Mouse (Mus musculus) left cerebral cortex, postnatal 25 days (tissue): ENCODE data around the gene Tmem8. TPM values are rescaled to one million over a fixed set of nuclear protein-coding genes. Genes with fewer than 3 reads are reported as not detected.

ENCODE experiments used
- DNase-seq, 2 experiments: peaks; one replicate each; pipeline ENCODE4 v3.0.0; 2022; ENCODE audit warnings: low spot score in 2 of 2, mixed read lengths in 1 of 2
- intact Hi-C: fragments of 180-260 bp; cut with DNase I; formaldehyde crosslinking; loops from one replicate; pipeline ENCODE4 v1.15.1; 2025
- total RNA-seq, 2 experiments: library from RNA; stranded (reverse); gene quantifications; 2 replicates each; pipeline ENCODE4 v1.2.3; 2021

Tmem8 gene
- total RNA-seq, 2 experiments from 2014 or later, result 11.6 to 13.0 TPM

DNA sequence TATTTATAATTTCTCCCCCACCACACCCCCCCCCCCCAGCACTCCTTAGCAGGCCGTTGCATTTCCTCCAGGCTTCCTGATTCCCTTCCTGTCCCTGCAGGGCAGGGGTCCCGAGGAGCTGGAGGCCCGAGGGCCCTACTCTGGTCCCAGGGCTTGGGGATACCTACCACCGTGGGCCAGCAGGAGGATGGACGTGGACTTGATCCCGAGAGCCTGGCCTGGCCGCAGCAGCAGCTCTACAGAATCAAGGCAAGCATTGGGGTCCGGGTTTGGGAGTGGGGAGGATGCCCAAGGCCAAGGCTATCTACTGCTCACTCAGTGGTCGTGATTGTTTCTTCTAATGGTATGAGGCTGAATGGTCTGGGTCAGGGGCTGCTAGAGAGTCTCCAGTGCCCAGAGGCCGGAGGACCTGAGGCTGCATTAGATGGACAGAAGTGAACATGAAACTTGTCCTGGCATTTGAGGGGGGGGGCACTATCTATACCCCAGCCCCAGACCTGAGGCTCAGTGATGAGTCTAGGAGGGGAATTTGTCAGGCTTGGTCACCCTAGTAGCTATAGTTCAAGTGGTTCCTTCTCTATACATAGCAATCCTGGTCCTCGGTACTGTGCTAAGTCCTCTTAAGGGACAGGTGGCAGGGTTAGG lies 24.1 kb downstream of the Tmem8 start:
- no peak for DNase-seq
- intact Hi-C loops, result loop anchor here (5.0 kb wide), 1 partner anchor 105 kb away; the partner anchor contains the start of gene Fam234a

DNA sequence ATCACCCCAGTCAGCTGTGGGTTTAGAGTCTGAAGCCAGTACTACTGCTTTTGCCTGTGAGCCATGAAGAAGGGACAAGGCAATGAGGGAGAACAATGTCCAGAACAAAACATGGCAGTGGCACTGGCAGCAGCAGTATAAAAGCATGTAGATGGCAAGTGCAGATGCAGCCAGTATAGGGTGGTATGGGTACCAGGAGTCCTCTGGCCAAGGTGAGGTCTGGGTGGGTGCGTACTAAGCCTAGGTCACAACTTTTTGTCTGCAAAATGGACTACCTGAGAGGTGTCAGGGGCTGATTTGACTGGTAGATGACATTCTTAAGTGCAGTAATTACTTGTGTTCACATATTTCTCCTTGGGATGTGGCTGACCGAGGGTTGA lies 24.6 kb downstream of the Tmem8 start:
- DNase-seq, result no peak
- intact Hi-C loops, result loop anchor here (5.0 kb wide), 1 partner anchor 105 kb away; the partner anchor contains the start of gene Fam234a

DNA sequence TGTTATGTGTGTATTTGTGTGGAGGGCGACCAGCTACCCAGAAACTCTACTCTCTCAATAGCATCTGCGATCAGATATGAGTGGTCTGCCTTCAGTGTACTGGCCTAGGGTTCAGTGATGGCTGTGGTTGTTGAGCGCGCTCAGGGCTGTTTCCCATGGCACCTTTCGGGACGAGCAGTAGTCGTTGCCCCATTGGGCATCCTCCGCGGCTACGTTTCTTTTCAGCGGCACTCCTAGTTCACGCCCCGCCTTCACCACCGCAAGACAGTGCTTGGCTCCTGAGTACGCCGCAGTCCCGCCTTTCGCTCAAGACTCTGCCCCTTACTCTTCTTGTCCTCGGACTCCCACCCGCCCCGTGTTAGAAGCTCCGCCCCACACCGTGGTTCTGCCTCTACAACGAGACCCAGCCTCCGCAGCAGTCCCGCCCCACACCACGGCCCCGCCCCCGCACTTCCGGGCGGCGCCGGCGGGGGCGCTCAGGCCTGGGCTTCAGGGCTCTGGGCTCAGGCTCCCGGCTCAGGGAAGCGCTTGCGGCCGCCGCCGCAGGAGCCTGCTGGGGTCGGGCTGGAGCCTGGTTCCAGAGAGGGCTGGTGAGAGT lies 25.2 kb downstream of the Tmem8 start, which contains the start of gene Axin1:
TSS of gene Axin1 (plus strand) at position 450 of the 598 bp plus-strand sequence.
- intact Hi-C loops, result loop anchor here (5.0 kb wide), 1 partner anchor 104 kb away; the partner anchor contains the start of gene Fam234a
- peak; percentile 90 to 97 for DNase-seq

DNA sequence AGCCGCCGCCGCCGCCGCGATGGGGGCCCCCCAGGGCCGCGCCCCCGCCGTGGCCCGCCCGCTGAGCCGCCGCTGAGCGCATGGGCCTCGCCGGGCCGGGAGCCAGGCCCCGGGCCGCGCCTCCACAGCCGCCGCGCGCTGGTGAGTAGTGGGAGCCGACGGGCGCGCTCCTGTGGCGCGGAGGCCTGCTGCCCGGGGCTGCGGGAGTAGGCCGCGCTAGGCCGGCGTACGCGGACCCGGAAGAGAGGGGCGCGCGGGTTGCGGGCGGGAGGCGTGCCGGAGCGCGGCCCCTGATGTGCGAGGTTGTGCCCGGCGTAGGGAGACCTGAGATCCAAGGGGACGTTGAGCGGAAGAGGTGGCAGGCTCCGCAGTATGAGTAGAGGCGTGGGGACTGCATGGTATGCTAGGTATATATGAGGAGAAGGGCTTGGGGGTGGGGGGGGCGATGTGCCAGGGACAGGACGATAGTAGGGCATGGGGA lies 25.8 kb downstream of the Tmem8 start:
- DNase-seq, result peak; percentile 51 to 57
- intact Hi-C loops, result loop anchor here (5.0 kb wide), 1 partner anchor 103 kb away; the partner anchor contains the start of gene Fam234a

DNA sequence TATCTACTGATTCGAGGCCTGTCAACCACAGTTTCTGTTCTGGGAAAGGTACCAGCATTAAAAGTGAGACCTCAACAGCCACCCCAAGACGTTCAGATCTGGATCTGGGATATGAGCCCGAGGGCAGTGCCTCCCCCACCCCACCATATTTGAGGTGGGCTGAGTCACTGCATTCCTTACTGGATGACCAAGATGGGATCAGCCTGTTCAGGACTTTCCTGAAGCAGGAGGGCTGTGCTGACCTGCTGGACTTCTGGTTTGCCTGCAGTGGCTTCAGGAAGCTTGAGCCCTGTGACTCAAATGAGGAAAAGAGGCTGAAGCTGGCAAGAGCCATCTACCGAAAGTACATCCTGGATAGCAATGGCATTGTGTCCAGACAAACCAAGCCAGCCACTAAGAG lies 29.7 kb downstream of the Tmem8 start:
- DNase-seq, result no peak
- intact Hi-C loops, result no loop called here

DNA sequence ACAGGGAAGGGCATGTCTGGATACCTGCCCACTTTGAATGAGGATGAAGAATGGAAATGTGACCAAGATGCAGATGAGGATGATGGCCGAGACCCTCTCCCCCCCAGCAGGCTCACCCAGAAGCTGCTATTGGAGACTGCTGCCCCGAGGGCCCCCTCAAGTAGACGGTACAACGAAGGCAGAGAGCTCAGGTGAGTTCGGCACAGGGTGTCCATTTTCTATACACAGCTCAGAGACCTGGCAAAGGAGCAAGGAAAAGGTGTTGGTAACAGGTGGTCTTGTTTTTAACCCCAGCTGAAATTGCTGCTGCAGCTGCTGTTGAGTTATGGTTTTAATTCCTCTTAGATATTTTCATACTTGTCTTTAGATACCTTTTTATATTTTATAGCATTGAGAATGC lies 30.3 kb downstream of the Tmem8 start:
- no peak for DNase-seq
- intact Hi-C loops, result no loop called here

DNA sequence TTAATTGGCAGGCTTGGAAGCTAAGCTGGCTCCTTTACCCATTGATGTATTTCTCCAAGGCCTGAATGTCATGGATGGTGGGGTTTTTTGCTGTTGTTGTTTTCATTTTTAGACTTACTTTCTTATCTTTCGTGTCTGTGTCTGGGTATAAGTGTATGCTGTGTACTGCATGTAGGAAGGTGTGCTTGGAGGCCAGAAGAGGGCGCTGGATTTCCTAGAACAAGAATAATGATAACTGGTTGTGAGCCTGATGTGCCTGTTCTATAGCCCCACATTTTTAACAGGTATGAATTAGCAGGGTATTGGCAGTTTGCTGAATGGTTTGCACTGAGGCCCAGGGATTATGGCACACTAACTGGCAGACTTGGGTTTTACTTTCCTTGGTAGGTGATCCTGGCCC lies 36.0 kb downstream of the Tmem8 start:
- DNase-seq, result no peak
- intact Hi-C loops, result no loop called here

DNA sequence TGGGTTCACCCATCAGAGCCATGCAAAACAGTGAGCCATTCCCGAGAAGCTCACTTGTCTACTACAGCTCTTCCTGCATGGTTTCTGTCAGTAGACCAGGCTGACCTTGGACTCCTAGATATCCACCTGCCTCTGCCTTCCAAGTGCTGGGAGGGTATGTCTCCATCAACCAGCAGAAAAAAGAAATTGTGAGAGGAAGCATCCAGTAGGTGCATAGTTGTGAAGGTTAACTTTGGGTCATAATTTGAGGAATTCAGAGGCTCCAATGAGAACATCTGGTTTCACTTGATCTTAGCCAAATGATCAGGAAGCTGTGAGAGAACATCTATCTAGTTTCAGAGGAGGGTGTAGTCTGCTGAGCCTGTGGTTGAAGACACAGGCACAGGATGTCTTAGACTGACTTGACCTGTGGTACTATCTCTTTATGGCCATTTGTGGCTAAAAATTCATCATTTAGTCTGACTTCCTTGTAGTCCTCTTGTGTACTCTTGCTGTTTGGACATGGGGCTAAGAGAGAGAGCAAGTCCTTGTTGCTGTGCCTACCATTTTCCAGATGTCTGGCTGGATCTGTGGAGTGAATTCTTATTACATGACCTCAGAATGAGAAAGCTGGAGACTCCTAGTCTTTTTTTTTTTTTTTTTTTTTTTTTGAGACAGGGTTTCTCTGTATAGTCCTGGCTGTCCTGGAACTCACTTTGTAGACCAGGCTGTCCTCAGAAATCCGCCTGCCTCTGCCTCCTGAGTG lies 39.0 kb downstream of the Tmem8 start:
- intact Hi-C loops, result no loop called here
- DNase-seq, result no peak

DNA sequence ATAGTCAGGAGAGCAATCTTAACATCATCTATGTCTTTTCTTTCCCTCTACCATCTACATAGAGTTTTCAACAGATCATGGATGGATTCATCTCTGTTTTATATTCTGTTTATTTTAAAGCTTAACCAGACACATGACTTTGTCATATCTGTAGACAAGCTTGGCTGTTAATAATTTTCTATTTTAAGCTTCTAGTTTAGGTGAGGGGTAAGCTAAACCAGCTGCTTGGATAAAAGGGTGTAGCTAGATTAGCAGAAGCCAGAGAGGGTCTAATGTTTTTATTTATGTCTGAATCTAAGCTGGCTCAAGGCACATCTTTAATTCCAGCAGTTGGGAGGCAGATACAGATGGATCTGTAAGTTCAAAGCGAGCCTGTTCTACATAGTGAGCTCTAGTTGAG lies 49.6 kb downstream of the Tmem8 start:
- no peak for DNase-seq
- intact Hi-C loops, result no loop called here

DNA sequence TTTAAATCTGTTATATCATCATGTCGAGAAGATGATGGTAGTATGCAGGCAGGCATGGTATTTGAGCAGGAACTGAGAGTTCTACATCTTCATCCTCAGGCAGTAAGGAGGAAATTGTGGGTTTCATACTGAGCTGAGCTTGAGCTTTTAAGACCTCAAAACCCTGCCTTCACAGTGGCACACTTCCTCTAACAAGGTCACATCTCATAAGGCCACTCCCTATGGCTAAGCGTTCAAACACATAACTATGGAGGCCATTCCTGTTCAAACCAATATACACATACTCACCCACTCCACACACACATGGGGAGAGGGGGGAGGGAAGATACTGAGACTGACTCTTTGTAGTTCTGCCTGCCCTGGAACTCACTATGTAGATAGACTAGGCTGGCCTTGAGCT lies 54.9 kb downstream of the Tmem8 start:
- DNase-seq, result no peak
- intact Hi-C loops, result no loop called here

Other genes with a start within 250 kb of the Tmem8 start
- gene Mcrip2, start 244.5 kb upstream of the Tmem8 start, total RNA-seq, result 10 to 100 TPM; 21.1 to 22.2 TPM
- gene Mettl26, start 238.2 kb upstream of the Tmem8 start, total RNA-seq, result 10 to 100 TPM; 34.8 to 38.1 TPM
- 1 to 10 TPM; 1.3 to 2.5 TPM for gene Wfikkn1, start 232.4 kb upstream of the Tmem8 start, total RNA-seq
- gene Rab40c, start 193.6 kb upstream of the Tmem8 start, total RNA-seq, result 10 to 100 TPM; 46.7 to 50.9 TPM
- gene Pigq, start 168.4 kb upstream of the Tmem8 start, total RNA-seq, result 100 to 1,000 TPM; 116 to 118 TPM
- not detected for gene Nhlrc4, start 168.3 kb upstream of the Tmem8 start, total RNA-seq
- under 1 TPM in 1 of 2 experiments, not detected in 1; 0.23 TPM for gene A930017K11Rik, start 160.7 kb upstream of the Tmem8 start, total RNA-seq
- 10 to 100 TPM; 47.0 to 51.6 TPM for gene Capn15, start 127.5 kb upstream of the Tmem8 start, total RNA-seq
- gene Rab11fip3, start 43.7 kb upstream of the Tmem8 start, total RNA-seq, result 100 to 1,000 TPM in 1 of 2 experiments, 10 to 100 TPM in 1; 95.8 to 103 TPM
- 10 to 100 TPM; 26.4 to 27.9 TPM for gene Decr2, start 23.0 kb upstream of the Tmem8 start, total RNA-seq
- 1 to 10 TPM; 3.3 to 3.7 TPM for gene Nme4, start 17.7 kb upstream of the Tmem8 start, total RNA-seq
- gene Mrpl28, start 10.2 kb downstream of the Tmem8 start, total RNA-seq, result 10 to 100 TPM; 62.6 to 68.7 TPM
- 10 to 100 TPM; 21.1 to 21.6 TPM for gene Axin1, start 25.4 kb downstream of the Tmem8 start, total RNA-seq
- under 1 TPM; 0.32 to 0.73 TPM for gene Pdia2, start 85.8 kb downstream of the Tmem8 start, total RNA-seq
- 10 to 100 TPM; 36.6 to 43.5 TPM for gene Rgs11, start 89.7 kb downstream of the Tmem8 start, total RNA-seq
- 100 to 1,000 TPM; 103 to 107 TPM for gene Arhgdig, start 94.5 kb downstream of the Tmem8 start, total RNA-seq
- 10 to 100 TPM; 13.9 to 14.2 TPM for gene Fam234a, start 130.9 kb downstream of the Tmem8 start, total RNA-seq
- 10 to 100 TPM; 78.1 to 84.7 TPM for gene Luc7l, start 139.6 kb downstream of the Tmem8 start, total RNA-seq